Mouse (Mus musculus) lung, adult 2 months (tissue): Measurements from ENCODE around the gene Cdk14. TPM values are rescaled to one million over a fixed set of nuclear protein-coding genes. Genes with fewer than 3 reads are reported as not detected.
A peak's percentile ranks its signal among the peaks of the same experiment; 100 is the strongest.
"Not testable (repeated sequence)": the region's sequence is repeated elsewhere in the genome, so short reads cannot be mapped to it uniquely, and the experiment has no call there.

ENCODE experiments used
- DNase-seq: peaks from one replicate; pipeline ENCODE4 v3.0.0; 2022
- H3K4me1 ChIP-seq: fragments of 200-500 bp; 2 replicates; pipeline ENCODE4 v1.6.1; 2011; ENCODE audit warnings: low read length; ENCODE audit not compliant: control insufficient read depth, insufficient read depth
- H3K4me3 ChIP-seq: fragments of 200-500 bp; replicated peaks from 2 replicates; pipeline ENCODE3; 2011; ENCODE audit warnings: low read depth, mild to moderate bottlenecking, control low read depth, low read length; ENCODE audit errors: extremely low read depth
- CTCF ChIP-seq: fragments of 200-500 bp; IDR thresholded peaks from 2 replicates; pipeline ENCODE4 v1.5.1; 2011; ENCODE audit warnings: mild to moderate bottlenecking, low read length, control low read depth; ENCODE audit not compliant: insufficient read depth
- POLR2A ChIP-seq: fragments of 200-500 bp; IDR thresholded peaks from 2 replicates; pipeline ENCODE4 v1.6.1; 2011; ENCODE audit warnings: low read depth, mild to moderate bottlenecking, control low read depth, low read length, borderline replicate concordance; ENCODE audit errors: extremely low read depth
- WGBS: fragments of 180-500 bp; shearing (Covaris S2); methylation state at CpG from one replicate; pipeline ENCODE4 v1.1.7; 2018; 5-methylcytosine and 5-hydroxymethylcytosine counted together
- polyA plus RNA-seq: library from polyadenylated mRNA; depleted of rRNA; stranded (reverse); fragments of >200 nt; gene quantifications from 2 replicates; pipeline ENCODE4 v1.2.3, GENCODE M21; 2012

Gene Cdk14
- polyA plus RNA-seq, 1 experiment, result 19.0 TPM

GRCm38 (mm10) chr5:5353946-5354345, 66.2 kb downstream of the Cdk14 start:
- no peak for DNase-seq
- WGBS, result 84% methylated on average over 1 of the region's 1 CpGs
- Histone ChIP-seq H3K4me1 (peaks cover 12% of the 10 kb centered on the region), H3K4me3 (no peak overlapping the region)
- TF ChIP-seq POLR2A (no peak), CTCF (no peak)

GRCm38 (mm10) chr5:5344646-5345045, 75.5 kb downstream of the Cdk14 start:
- no peak for DNase-seq
- 46% methylated on average over 5 of the region's 5 CpGs for WGBS
- Histone ChIP-seq H3K4me3 (no peak overlapping the region), H3K4me1 (peaks cover 13% of the 10 kb centered on the region)
- TF ChIP-seq POLR2A, result no peak
- no peak for TF ChIP-seq CTCF

DNA sequence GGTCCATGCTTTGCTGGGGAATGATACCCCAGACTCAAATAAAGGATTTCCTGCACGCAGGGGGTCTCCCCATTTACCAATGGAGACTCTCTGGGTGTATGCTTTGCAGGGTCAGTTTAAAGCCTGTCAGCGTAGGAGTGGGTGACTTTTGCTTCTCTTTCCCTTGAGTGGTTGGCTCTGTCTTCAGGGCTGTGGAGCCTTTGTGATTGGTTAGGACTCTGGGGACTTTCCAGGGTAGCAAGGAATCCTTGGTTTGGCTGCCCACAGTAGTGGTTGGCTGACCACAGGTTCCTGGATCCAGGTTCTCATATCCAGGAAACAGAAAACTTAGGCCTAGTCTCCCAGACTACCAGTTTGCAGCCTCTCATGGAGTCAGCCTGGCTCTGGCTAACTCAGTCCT, 76.4 kb downstream of the Cdk14 start:
- no peak for TF ChIP-seq CTCF
- no peak for TF ChIP-seq POLR2A
- no peak for DNase-seq
- H3K4me3 ChIP-seq, result no peak overlapping the region
- peaks cover 13% of the 10 kb centered on the region for H3K4me1 ChIP-seq
- WGBS, result 88% methylated on average over 2 of the region's 2 CpGs

- WGBS, result 43% methylated on average over 2 of the region's 2 CpGs
- TF ChIP-seq POLR2A (no peak), CTCF (no peak)
- DNase-seq, result peak; percentile 27
These were observed 76.8 kb downstream of the Cdk14 start for GRCm38 (mm10) chr5:5343267-5343666.

GRCm38 (mm10) chr5:5342410-5343137, 77.5 kb downstream of the Cdk14 start:
- no peak overlapping the region for H3K4me3 ChIP-seq
- peak; percentile 71 for DNase-seq

More at GRCm38 (mm10) chr5:5343267-5343666, 76.8 kb downstream of the Cdk14 start:
- Histone ChIP-seq H3K4me1 (peaks cover 13% of the 10 kb centered on the region), H3K4me3 (no peak overlapping the region)

DNA sequence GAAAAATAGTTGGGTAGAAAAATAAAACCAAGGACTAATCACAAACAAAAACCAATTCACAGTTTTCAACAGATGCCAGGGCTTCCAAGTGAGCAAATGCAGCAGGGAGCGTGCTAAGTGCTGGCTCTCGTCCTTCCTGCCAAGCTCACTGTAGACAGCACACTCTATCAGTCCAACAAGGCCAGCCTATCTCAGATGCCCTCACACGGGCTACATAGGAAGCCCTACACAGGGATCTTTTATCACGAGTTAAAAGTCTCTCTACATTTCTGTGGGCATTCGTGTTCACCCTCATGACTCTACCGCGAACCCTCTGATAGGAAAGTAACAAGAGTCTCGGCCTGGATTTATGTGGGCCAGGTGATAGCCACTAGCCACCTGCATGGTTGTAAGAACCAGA, 78.5 kb downstream of the Cdk14 start:
- Histone ChIP-seq H3K4me3 (no peak overlapping the region), H3K4me1 (peaks cover 13% of the 10 kb centered on the region)
- no peak for DNase-seq
- TF ChIP-seq CTCF, result no peak
- no peak for TF ChIP-seq POLR2A
- 58% methylated on average over 8 of the region's 8 CpGs for WGBS

More at GRCm38 (mm10) chr5:5342410-5343137, 77.5 kb downstream of the Cdk14 start:
- peaks cover 13% of the 10 kb centered on the region for H3K4me1 ChIP-seq
- WGBS, result 20% methylated on average over 11 of the region's 11 CpGs
- no peak for TF ChIP-seq CTCF
- TF ChIP-seq POLR2A, result no peak

DNA sequence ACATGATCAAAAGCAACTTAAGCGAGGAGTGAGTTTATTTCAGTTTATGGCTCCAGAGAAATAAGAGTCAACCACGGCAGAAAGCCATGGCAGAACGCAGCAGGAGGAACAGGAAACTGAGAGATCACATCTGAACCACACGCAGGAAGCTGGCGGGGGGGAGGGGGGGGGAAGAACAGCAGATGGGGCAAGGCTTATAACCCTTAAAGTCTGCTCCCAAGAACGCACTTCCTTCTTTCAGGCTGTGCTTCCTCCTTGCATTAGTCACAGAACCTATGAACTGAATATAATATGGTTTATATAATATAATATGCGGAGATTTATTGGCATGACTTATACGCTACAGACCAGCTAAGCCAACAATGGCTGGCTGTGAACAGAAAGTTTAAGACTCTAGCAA, 86.2 kb downstream of the Cdk14 start:
- TF ChIP-seq POLR2A (no peak), CTCF (no peak)
- 71% methylated on average over 8 of the region's 8 CpGs for WGBS
- Histone ChIP-seq H3K4me3 (no peak overlapping the region), H3K4me1 (no peaks in the 10 kb centered on the region; the same call in 1 of the 2 replicates)
- no peak for DNase-seq

DNA sequence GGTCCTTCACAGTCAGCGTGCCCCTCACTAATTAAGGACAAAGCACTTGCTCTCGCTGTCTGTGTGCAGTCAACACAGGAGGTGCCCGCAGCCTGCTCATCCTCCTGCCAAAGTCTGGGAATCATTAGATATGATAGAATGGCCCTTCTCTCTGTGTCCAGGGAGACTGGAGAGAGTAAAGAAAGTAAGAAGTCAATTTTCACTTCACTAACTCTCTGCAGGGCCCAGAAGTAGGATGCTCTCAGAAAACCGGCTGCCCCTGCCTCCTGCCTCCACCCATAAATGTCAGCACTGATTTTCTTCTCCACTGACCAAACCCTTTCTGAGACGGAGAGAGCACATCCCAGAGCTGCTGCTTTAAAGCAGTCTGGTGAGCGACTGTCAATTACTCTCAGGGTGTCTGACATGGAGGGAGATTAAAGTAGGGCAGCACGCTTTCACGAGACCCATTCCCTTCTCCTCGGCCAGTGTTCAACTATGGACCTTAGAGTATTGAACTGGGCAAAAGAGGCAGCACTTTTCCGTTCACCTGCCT, 89.1 kb downstream of the Cdk14 start:
- DNase-seq, result no peak
- H3K4me3 ChIP-seq, result no peak overlapping the region
- WGBS, result 86% methylated on average over 10 of the region's 10 CpGs
- no peak for TF ChIP-seq POLR2A
- no peak for TF ChIP-seq CTCF
- no peaks in the 10 kb centered on the region; the same call in 1 of the 2 replicates for H3K4me1 ChIP-seq

- WGBS, result 98% methylated on average over 2 of the region's 2 CpGs
- not testable (repeated sequence) for H3K4me1 ChIP-seq, DNase-seq
These were observed 91.1 kb downstream of the Cdk14 start for GRCm38 (mm10) chr5:5329018-5329417.

GRCm38 (mm10) chr5:5326716-5327115, 93.4 kb downstream of the Cdk14 start:
- WGBS, result 89% methylated on average over 2 of the region's 2 CpGs

More at GRCm38 (mm10) chr5:5329018-5329417, 91.1 kb downstream of the Cdk14 start:
- not testable (repeated sequence) for H3K4me3 ChIP-seq

More at GRCm38 (mm10) chr5:5326716-5327115, 93.4 kb downstream of the Cdk14 start:
- TF ChIP-seq CTCF, result no peak
- no peak for TF ChIP-seq POLR2A
- H3K4me3 ChIP-seq, result no peak overlapping the region
- H3K4me1 ChIP-seq, result no peaks in the 10 kb centered on the region; the same call in 1 of the 2 replicates
- DNase-seq, result no peak
